Mouse (Mus musculus): Measurements from ENCODE around the gene Son. TPM values are rescaled to one million over a fixed set of nuclear protein-coding genes. Genes with fewer than 3 reads are reported as not detected.

Son gene
- polyA plus RNA-seq, 1 experiment: 31.9 TPM

GRCm38 (mm10) chr16:91649246-91649645, 1.9 kb downstream of the Son start:
- TF ChIP-seq GATA1 (IDR thresholded peaks at IDR 0.05; ENCODE audit: borderline replicate concordance, low read length): no peak
- no peak for TF ChIP-seq FLI1 (IDR thresholded peaks at IDR 0.05; ENCODE audit: low read length)
- Histone ChIP-seq H3K4me3 (replicated peaks) (peak overlapping the region; percentile 96), H3K36me3 (replicated peaks; ENCODE audit: low read length) (peaks cover 40% of the 10 kb centered on the region), H3K27me3 (replicated peaks) (no peaks in the 10 kb centered on the region), H3K4me1 (peaks cover 49% of the 10 kb centered on the region), H3K9me3 (no peaks in the 10 kb centered on the region)

- H3K4me1 ChIP-seq: peaks cover 44% of the 10 kb centered on the region
- H3K4me3 ChIP-seq (replicated peaks): peak overlapping the region; percentile 75
- TF ChIP-seq GATA1 (IDR thresholded peaks at IDR 0.05; ENCODE audit: borderline replicate concordance, low read length) (no peak), FLI1 (IDR thresholded peaks at IDR 0.05; ENCODE audit: low read length) (no peak)
- no peaks in the 10 kb centered on the region for H3K9me3 ChIP-seq
- H3K27me3 ChIP-seq (replicated peaks): no peaks in the 10 kb centered on the region
- peaks cover 45% of the 10 kb centered on the region for H3K36me3 ChIP-seq (replicated peaks; ENCODE audit: low read length)
Measured at GRCm38 (mm10) chr16:91649781-91650180, 2.5 kb downstream of the Son start.

GRCm38 (mm10) chr16:91652191-91652590, 4.9 kb downstream of the Son start:
- Histone ChIP-seq H3K27me3 (replicated peaks) (no peaks in the 10 kb centered on the region), H3K36me3 (replicated peaks; ENCODE audit: low read length) (peaks cover 69% of the 10 kb centered on the region), H3K9me3 (peaks cover 6% of the 10 kb centered on the region; the same call in 1 of the 2 replicates), H3K4me1 (peaks cover 47% of the 10 kb centered on the region), H3K4me3 (replicated peaks) (peak overlapping the region; percentile 42)
- TF ChIP-seq FLI1 (IDR thresholded peaks at IDR 0.05; ENCODE audit: low read length) (no peak), GATA1 (IDR thresholded peaks at IDR 0.05; ENCODE audit: borderline replicate concordance, low read length) (no peak)

- no peak overlapping the region for H3K4me3 ChIP-seq (replicated peaks)
- no peaks in the 10 kb centered on the region for H3K27me3 ChIP-seq (replicated peaks)
- H3K4me1 ChIP-seq: peaks cover 69% of the 10 kb centered on the region
- peaks cover 10% of the 10 kb centered on the region for H3K9me3 ChIP-seq
- no peak for TF ChIP-seq GATA1 (IDR thresholded peaks at IDR 0.05; ENCODE audit: borderline replicate concordance, low read length)
- no peak for TF ChIP-seq FLI1 (IDR thresholded peaks at IDR 0.05; ENCODE audit: low read length)
- peaks cover 97% of the 10 kb centered on the region for H3K36me3 ChIP-seq (replicated peaks; ENCODE audit: low read length)
Measured at GRCm38 (mm10) chr16:91655285-91655684, 8.0 kb downstream of the Son start.

- Histone ChIP-seq H3K36me3 (replicated peaks; ENCODE audit: low read length) (peaks cover 100% of the 10 kb centered on the region), H3K9me3 (peaks cover 10% of the 10 kb centered on the region), H3K4me1 (peaks cover 71% of the 10 kb centered on the region), H3K4me3 (replicated peaks) (peak overlapping the region; percentile 7), H3K27me3 (replicated peaks) (no peaks in the 10 kb centered on the region)
- no peak for TF ChIP-seq GATA1 (IDR thresholded peaks at IDR 0.05; ENCODE audit: borderline replicate concordance, low read length)
- no peak for TF ChIP-seq FLI1 (IDR thresholded peaks at IDR 0.05; ENCODE audit: low read length)
Measured at GRCm38 (mm10) chr16:91657285-91657684, 10.0 kb downstream of the Son start.

GRCm38 (mm10) chr16:91658471-91658870, 11.2 kb downstream of the Son start:
- Histone ChIP-seq H3K36me3 (replicated peaks; ENCODE audit: low read length) (peaks cover 100% of the 10 kb centered on the region), H3K27me3 (replicated peaks) (no peaks in the 10 kb centered on the region), H3K4me1 (peaks cover 67% of the 10 kb centered on the region), H3K9me3 (peaks cover 10% of the 10 kb centered on the region), H3K4me3 (replicated peaks) (no peak overlapping the region)
- no peak for TF ChIP-seq FLI1 (IDR thresholded peaks at IDR 0.05; ENCODE audit: low read length)
- no peak for TF ChIP-seq GATA1 (IDR thresholded peaks at IDR 0.05; ENCODE audit: borderline replicate concordance, low read length)

GRCm38 (mm10) chr16:91659798-91660197, 12.5 kb downstream of the Son start:
- no peaks in the 10 kb centered on the region for H3K27me3 ChIP-seq (replicated peaks)
- H3K36me3 ChIP-seq (replicated peaks; ENCODE audit: low read length): peaks cover 100% of the 10 kb centered on the region
- H3K4me3 ChIP-seq (replicated peaks): no peak overlapping the region
- TF ChIP-seq FLI1 (IDR thresholded peaks at IDR 0.05; ENCODE audit: low read length) (no peak), GATA1 (IDR thresholded peaks at IDR 0.05; ENCODE audit: borderline replicate concordance, low read length) (no peak)
- H3K4me1 ChIP-seq: peaks cover 63% of the 10 kb centered on the region
- peaks cover 10% of the 10 kb centered on the region for H3K9me3 ChIP-seq

- H3K36me3 ChIP-seq (replicated peaks; ENCODE audit: low read length): peaks cover 100% of the 10 kb centered on the region
- TF ChIP-seq FLI1 (IDR thresholded peaks at IDR 0.05; ENCODE audit: low read length): no peak
- no peak for TF ChIP-seq GATA1 (IDR thresholded peaks at IDR 0.05; ENCODE audit: borderline replicate concordance, low read length)
- H3K4me1 ChIP-seq: peaks cover 54% of the 10 kb centered on the region
- no peak overlapping the region for H3K4me3 ChIP-seq (replicated peaks)
- H3K27me3 ChIP-seq (replicated peaks): no peaks in the 10 kb centered on the region
- H3K9me3 ChIP-seq: peaks cover 4% of the 10 kb centered on the region; the same call in 1 of the 2 replicates
Measured at GRCm38 (mm10) chr16:91661397-91661796, 14.1 kb downstream of the Son start.

- H3K9me3 ChIP-seq: peaks cover 4% of the 10 kb centered on the region; the same call in 1 of the 2 replicates
- H3K36me3 ChIP-seq (replicated peaks; ENCODE audit: low read length): peaks cover 100% of the 10 kb centered on the region
- peaks cover 51% of the 10 kb centered on the region for H3K4me1 ChIP-seq
- no peaks in the 10 kb centered on the region for H3K27me3 ChIP-seq (replicated peaks)
- TF ChIP-seq GATA1 (IDR thresholded peaks at IDR 0.05; ENCODE audit: borderline replicate concordance, low read length) (no peak), FLI1 (IDR thresholded peaks at IDR 0.05; ENCODE audit: low read length) (no peak)
- H3K4me3 ChIP-seq (replicated peaks): no peak overlapping the region
Measured at GRCm38 (mm10) chr16:91662336-91662735, 15.0 kb downstream of the Son start.

- Histone ChIP-seq H3K36me3 (replicated peaks; ENCODE audit: low read length) (peaks cover 100% of the 10 kb centered on the region), H3K27me3 (replicated peaks) (no peaks in the 10 kb centered on the region), H3K4me1 (peaks cover 37% of the 10 kb centered on the region), H3K9me3 (peaks cover 4% of the 10 kb centered on the region; the same call in 1 of the 2 replicates), H3K4me3 (replicated peaks) (no peak overlapping the region)
- TF ChIP-seq FLI1 (IDR thresholded peaks at IDR 0.05; ENCODE audit: low read length) (no peak), GATA1 (IDR thresholded peaks at IDR 0.05; ENCODE audit: borderline replicate concordance, low read length) (no peak)
Measured at GRCm38 (mm10) chr16:91663795-91664194, 16.5 kb downstream of the Son start.

GRCm38 (mm10) chr16:91674500-91674899, 27.2 kb downstream of the Son start:
- no peak for TF ChIP-seq GATA1 (IDR thresholded peaks at IDR 0.05; ENCODE audit: borderline replicate concordance, low read length)
- no peak for TF ChIP-seq FLI1 (IDR thresholded peaks at IDR 0.05; ENCODE audit: low read length)
- no peaks in the 10 kb centered on the region for H3K4me1 ChIP-seq
- H3K36me3 ChIP-seq (replicated peaks; ENCODE audit: low read length): peaks cover 100% of the 10 kb centered on the region
- H3K27me3 ChIP-seq (replicated peaks): no peaks in the 10 kb centered on the region
- no peak overlapping the region for H3K4me3 ChIP-seq (replicated peaks)
- H3K9me3 ChIP-seq: no peaks in the 10 kb centered on the region
